In the genomic region with DNA sequence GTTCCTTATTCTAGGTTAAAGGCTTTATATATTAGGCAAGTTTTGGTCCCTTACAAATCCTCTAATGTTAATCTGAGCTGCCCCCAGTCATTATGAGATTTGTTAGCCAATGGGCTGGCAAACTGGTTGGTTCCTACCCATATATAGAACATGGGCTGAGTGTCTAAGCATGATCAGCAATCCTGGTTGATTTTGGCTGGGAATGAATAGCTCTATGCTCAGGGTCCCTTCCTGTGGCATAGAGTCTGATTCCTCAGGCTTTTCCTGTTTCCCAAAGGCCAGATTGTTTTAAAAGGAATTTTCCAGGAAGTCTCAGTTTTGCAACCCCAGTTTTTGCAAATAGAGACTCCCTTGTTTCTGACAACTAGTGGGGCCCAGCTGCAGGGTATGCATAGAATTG, we compare ENCODE assay signal across 24 mouse cellular contexts.
DNase-seq lines count a peak whose midpoint lies in the region; ATAC-seq and TF ChIP-seq lines count a peak whose summit lies in the region.
"Had no signal": no experiment of that assay in that cellular context is flagged by ENCODE, and none has a peak within 500 bp of the region (broad histone marks: within the 10 kb centered on the region; RNA-seq: fewer than 3 reads in every experiment).

No protein-coding gene starts in this region.

- H3K9ac ChIP-seq in heart, embryonic 12.5 days, result no peak overlapping the region
- H3K9ac ChIP-seq in heart, postnatal 0 days (replicated peaks; ENCODE audit: low read depth, low read length), result no peak overlapping the region
- H3K9ac ChIP-seq in heart, embryonic 11.5 days (ENCODE audit: low read depth, low read length), result no peak overlapping the region
- H3K9ac ChIP-seq in limb, embryonic 15.5 days, result no peak overlapping the region
- H3K9ac ChIP-seq: forebrain, embryonic 12.5 days; forebrain, embryonic 15.5 days; hindbrain, embryonic 14.5 days had no signal

- H3K27ac ChIP-seq in heart, embryonic 12.5 days (ENCODE audit: poor library complexity, severe bottlenecking), result no peak overlapping the region
- no peak overlapping the region for H3K27ac ChIP-seq in heart, embryonic 10.5 days
- H3K27ac ChIP-seq in heart, postnatal 0 days (ENCODE audit: low read depth), result no peak overlapping the region
- no peak overlapping the region for H3K27ac ChIP-seq in heart, embryonic 11.5 days (ENCODE audit: low read depth, low read length)
- peak overlapping the region; percentile 9; the same call in 1 of the 2 replicates for H3K27ac ChIP-seq in limb, embryonic 15.5 days
- H3K27ac ChIP-seq: forebrain, embryonic 12.5 days; forebrain, embryonic 15.5 days; hindbrain, embryonic 14.5 days; hindbrain, postnatal 0 days had no signal

- no peak for TF ChIP-seq CTCF in heart, postnatal 0 days (IDR thresholded peaks at IDR 0.05; ENCODE audit: low read depth)

- no peaks in the 10 kb centered on the region for H3K9me3 ChIP-seq in heart, embryonic 12.5 days (replicated peaks)
- H3K9me3 ChIP-seq in heart, embryonic 10.5 days, result no peaks in the 10 kb centered on the region
- H3K9me3 ChIP-seq in heart, postnatal 0 days (replicated peaks; ENCODE audit: control insufficient read depth, low read length), result no peaks in the 10 kb centered on the region
- no peaks in the 10 kb centered on the region for H3K9me3 ChIP-seq in heart, embryonic 11.5 days (replicated peaks; ENCODE audit: control insufficient read depth, low read length)
- H3K9me3 ChIP-seq in limb, embryonic 15.5 days, result no peaks in the 10 kb centered on the region
- H3K9me3 ChIP-seq: forebrain, embryonic 12.5 days; forebrain, embryonic 15.5 days had no signal

- no peak for TF ChIP-seq EP300 in heart, postnatal 0 days (IDR thresholded peaks at IDR 0.05; ENCODE audit: low read depth)

- no peak overlapping the region for H3K4me3 ChIP-seq in heart, embryonic 12.5 days
- no peak overlapping the region for H3K4me3 ChIP-seq in heart, embryonic 10.5 days
- H3K4me3 ChIP-seq in heart, postnatal 0 days (ENCODE audit: low read depth, low read length), result no peak overlapping the region
- H3K4me3 ChIP-seq in heart, embryonic 11.5 days (ENCODE audit: low read depth, low read length), result no peak overlapping the region
- H3K4me3 ChIP-seq in limb, embryonic 15.5 days, result no peak overlapping the region
- H3K4me3 ChIP-seq: erythroblast, embryonic 14.5 days; forebrain, embryonic 12.5 days; forebrain, embryonic 15.5 days had no signal

- H3K36me3 ChIP-seq in heart, embryonic 12.5 days, result no peaks in the 10 kb centered on the region
- H3K36me3 ChIP-seq in heart, embryonic 10.5 days, result no peaks in the 10 kb centered on the region
- H3K36me3 ChIP-seq in heart, postnatal 0 days (replicated peaks; ENCODE audit: control insufficient read depth, insufficient read depth, low read length), result no peaks in the 10 kb centered on the region
- no peaks in the 10 kb centered on the region for H3K36me3 ChIP-seq in heart, embryonic 11.5 days (ENCODE audit: control insufficient read depth, insufficient read depth, low read length)
- H3K36me3 ChIP-seq in limb, embryonic 15.5 days, result no peaks in the 10 kb centered on the region
- H3K36me3 ChIP-seq: forebrain, embryonic 12.5 days; forebrain, embryonic 15.5 days had no signal

- no peak for DNase-seq in heart, embryonic 10.5 days (ENCODE audit: low spot score)
- no peak for DNase-seq in heart, postnatal 0 days (ENCODE audit: low spot score)
- DNase-seq in B cell, adult 2 months, result no peak
- DNase-seq: adrenal gland, adult 8-10 months; adrenal gland, postnatal 25 days; cerebellum, adult 11-12 months; cerebellum, adult 8-10 months; cerebellum, postnatal 10 days; cerebellum, postnatal 36 days; embryo, embryonic 11 days; gastrocnemius, postnatal 25 days; heart, postnatal 36 days; kidney, adult 18-20 months had no signal

- H3K4me2 ChIP-seq in heart, embryonic 12.5 days, result no peak overlapping the region
- H3K4me2 ChIP-seq in heart, postnatal 0 days (ENCODE audit: low read depth, low read length), result no peak overlapping the region
- H3K4me2 ChIP-seq in heart, embryonic 11.5 days, result no peak overlapping the region
- H3K4me2 ChIP-seq in limb, embryonic 15.5 days, result no peak overlapping the region
- H3K4me2 ChIP-seq: forebrain, embryonic 12.5 days; forebrain, embryonic 15.5 days; hindbrain, embryonic 14.5 days had no signal

- H3K4me1 ChIP-seq in heart, embryonic 12.5 days (replicated peaks), result peaks cover 17% of the 10 kb centered on the region
- H3K4me1 ChIP-seq in heart, embryonic 10.5 days, result peaks cover 6% of the 10 kb centered on the region; the same call in 1 of the 2 replicates
- H3K4me1 ChIP-seq in heart, postnatal 0 days (ENCODE audit: control insufficient read depth, insufficient read depth), result no peaks in the 10 kb centered on the region
- H3K4me1 ChIP-seq in heart, embryonic 11.5 days (ENCODE audit: control insufficient read depth, insufficient read depth, low read length), result peaks cover 8% of the 10 kb centered on the region
- H3K4me1 ChIP-seq in limb, embryonic 15.5 days, result no peaks in the 10 kb centered on the region
- H3K4me1 ChIP-seq: forebrain, embryonic 12.5 days; forebrain, embryonic 15.5 days had no signal

- 0 out of 2 replicates have a peak, but pooled peaks have one; percentile 42 for ATAC-seq in heart, embryonic 12.5 days (ENCODE audit: insufficient number of reproducible peaks, low FRiP score)
- peak; percentile 67; the same call in 1 of the 2 replicates for ATAC-seq in heart, postnatal 0 days (ENCODE audit: insufficient read depth, low read depth)
- ATAC-seq in heart, embryonic 11.5 days (replicated peaks; ENCODE audit: insufficient number of reproducible peaks, low FRiP score, low TSS enrichment), result no peak
- ATAC-seq in limb, embryonic 15.5 days (ENCODE audit: insufficient number of reproducible peaks, low FRiP score, low TSS enrichment, low read depth), result no peak
- ATAC-seq: activated CD4-positive, CD25-positive, alpha-beta regulatory T cell, adult 4 months; forebrain, embryonic 15.5 days; hindbrain, postnatal 0 days; inflammation-experienced regulatory T-cells, adult 6 months; intestine, embryonic 16.5 days had no signal

- no peaks in the 10 kb centered on the region for H3K27me3 ChIP-seq in heart, embryonic 12.5 days (replicated peaks)
- no peaks in the 10 kb centered on the region for H3K27me3 ChIP-seq in heart, embryonic 10.5 days (ENCODE audit: insufficient read depth, poor library complexity, severe bottlenecking)
- H3K27me3 ChIP-seq in heart, postnatal 0 days (ENCODE audit: control insufficient read depth, insufficient read depth, low read length), result no peaks in the 10 kb centered on the region
- H3K27me3 ChIP-seq in heart, embryonic 11.5 days (ENCODE audit: control insufficient read depth, insufficient read depth, low read length), result no peaks in the 10 kb centered on the region
- no peaks in the 10 kb centered on the region for H3K27me3 ChIP-seq in limb, embryonic 15.5 days
- H3K27me3 ChIP-seq: forebrain, embryonic 12.5 days; forebrain, embryonic 15.5 days had no signal

Comparison
In these comparisons a context has a peak if more than half of its experiments do, and no peak if none do; other contexts are left out.
1. ATAC-seq: peak in heart, embryonic 12.5 days (single experiment) and heart, postnatal 0 days (single experiment); none in heart, embryonic 11.5 days (single experiment) and limb, embryonic 15.5 days (single experiment).